In genomic region chr6:114684407-114684806, GRCm38 (mm10) we compare ENCODE assay signal across 21 mouse cellular contexts. TPM values are rescaled to one million over a fixed set of nuclear protein-coding genes. Genes with fewer than 3 reads are reported as not detected.
DNase-seq lines count a peak whose midpoint lies in the region; ATAC-seq and TF ChIP-seq lines count a peak whose summit lies in the region.
"Had no signal": no experiment of that assay in that cellular context is flagged by ENCODE, and none has a peak within 500 bp of the region (broad histone marks: within the 10 kb centered on the region; RNA-seq: fewer than 3 reads in every experiment).

No protein-coding gene starts in this region.

- H3K36me3 ChIP-seq in hindbrain, postnatal 0 days (ENCODE audit: insufficient read depth, low read length) = no peaks in the 10 kb centered on the region
- H3K36me3 ChIP-seq in hindbrain, embryonic 11.5 days (ENCODE audit: control insufficient read depth, insufficient read depth, low read length) = no peaks in the 10 kb centered on the region
- H3K36me3 ChIP-seq in intestine, embryonic 15.5 days = no peaks in the 10 kb centered on the region
- H3K36me3 ChIP-seq in intestine, postnatal 0 days (ENCODE audit: control insufficient read depth, insufficient read depth) = peaks cover 29% of the 10 kb centered on the region; the same call in 1 of the 2 replicates
- no peaks in the 10 kb centered on the region for H3K36me3 ChIP-seq in ES-Bruce4 (ENCODE audit: control insufficient read depth, insufficient read depth, low read length, poor library complexity, severe bottlenecking)
- H3K36me3 ChIP-seq in intestine, embryonic 16.5 days (ENCODE audit: control insufficient read depth, insufficient read depth, low read length) = no peaks in the 10 kb centered on the region

- no peaks in the 10 kb centered on the region for H3K9me3 ChIP-seq in hindbrain, postnatal 0 days (ENCODE audit: low read length)
- no peaks in the 10 kb centered on the region for H3K9me3 ChIP-seq in hindbrain, embryonic 11.5 days (ENCODE audit: control insufficient read depth, low read length)
- H3K9me3 ChIP-seq in intestine, embryonic 15.5 days = no peaks in the 10 kb centered on the region
- no peaks in the 10 kb centered on the region for H3K9me3 ChIP-seq in intestine, postnatal 0 days (ENCODE audit: control insufficient read depth)
- H3K9me3 ChIP-seq in ES-Bruce4 (replicated peaks; ENCODE audit: control insufficient read depth, insufficient read depth, low read length, poor library complexity, severe bottlenecking) = no peaks in the 10 kb centered on the region
- no peaks in the 10 kb centered on the region for H3K9me3 ChIP-seq in intestine, embryonic 16.5 days (ENCODE audit: control insufficient read depth, low read length)
- H3K9me3 ChIP-seq: G1E had no signal

- H3K9ac ChIP-seq in hindbrain, postnatal 0 days (replicated peaks; ENCODE audit: low read length) = no peak overlapping the region
- H3K9ac ChIP-seq in hindbrain, embryonic 11.5 days (ENCODE audit: low read depth, low read length) = no peak overlapping the region
- H3K9ac ChIP-seq in intestine, embryonic 15.5 days = no peak overlapping the region
- H3K9ac ChIP-seq in intestine, postnatal 0 days (ENCODE audit: low read depth, low read length) = no peak overlapping the region
- no peak overlapping the region for H3K9ac ChIP-seq in ES-Bruce4 (ENCODE audit: low read depth, poor library complexity, severe bottlenecking)
- no peak overlapping the region for H3K9ac ChIP-seq in intestine, embryonic 16.5 days (ENCODE audit: low read depth, low read length)

- no peaks in the 10 kb centered on the region for H3K4me1 ChIP-seq in hindbrain, postnatal 0 days (ENCODE audit: insufficient read depth, low read length)
- 0 out of 2 replicates have a peak, but pooled peaks cover 3% of the 10 kb centered on the region for H3K4me1 ChIP-seq in hindbrain, embryonic 11.5 days (replicated peaks; ENCODE audit: control insufficient read depth, insufficient read depth, low read length)
- H3K4me1 ChIP-seq in intestine, embryonic 15.5 days (replicated peaks) = no peaks in the 10 kb centered on the region
- H3K4me1 ChIP-seq in intestine, postnatal 0 days (replicated peaks; ENCODE audit: control insufficient read depth, insufficient read depth, low read length) = no peaks in the 10 kb centered on the region
- no peaks in the 10 kb centered on the region for H3K4me1 ChIP-seq in ES-Bruce4 (ENCODE audit: control insufficient read depth, insufficient read depth, low read length)
- no peaks in the 10 kb centered on the region for H3K4me1 ChIP-seq in intestine, embryonic 16.5 days (ENCODE audit: control insufficient read depth, insufficient read depth, low read length)

- WGBS in hindbrain, postnatal 0 days = 59% methylated on average over 3 of the region's 3 CpGs
- 43% methylated on average over 3 of the region's 3 CpGs for WGBS in hindbrain, embryonic 11.5 days
- 37% methylated on average over 3 of the region's 3 CpGs for WGBS in intestine, embryonic 15.5 days
- WGBS in intestine, postnatal 0 days = 48% methylated on average over 3 of the region's 3 CpGs
- 44% methylated on average over 3 of the region's 3 CpGs for WGBS in intestine, embryonic 16.5 days

- ATAC-seq in hindbrain, postnatal 0 days = no peak
- ATAC-seq in hindbrain, embryonic 11.5 days (ENCODE audit: low FRiP score) = no peak
- peak; percentile 31; the same call in 1 of the 2 replicates for ATAC-seq in intestine, embryonic 15.5 days
- no peak for ATAC-seq in intestine, postnatal 0 days
- ATAC-seq in intestine, embryonic 16.5 days = peak; percentile 38; the same call in 1 of the 2 replicates
- ATAC-seq: Patski had no signal

- TF ChIP-seq EP300 in ES-Bruce4 (IDR thresholded peaks at IDR 0.05; ENCODE audit: insufficient read depth, low read depth, low read length) = peak; percentile 93

- DNase-seq in hindbrain, postnatal 0 days (ENCODE audit: low spot score) = no peak
- DNase-seq in hindbrain, embryonic 11.5 days (ENCODE audit: low spot score) = no peak
- no peak for DNase-seq in heart, postnatal 25 days (ENCODE audit: low spot score)
- DNase-seq in adrenal gland, postnatal 25 days = no peak
- DNase-seq: adrenal gland, adult 2 months; adrenal gland, adult 8-10 months; adrenal gland, postnatal 10 days; adrenal gland, postnatal 14 days; adrenal gland, postnatal 36 days; B cell, adult 2 months; cerebellum, adult 11 months; cerebellum, adult 11-12 months; cerebellum, adult 18-20 months; cerebellum, adult 2 months had no signal

- TF ChIP-seq POLR2A in ES-Bruce4 (IDR thresholded peaks at IDR 0.05; ENCODE audit: insufficient read depth, low read length) = no peak

- no peak overlapping the region for H3K4me2 ChIP-seq in hindbrain, postnatal 0 days (ENCODE audit: low read depth, low read length)
- no peak overlapping the region for H3K4me2 ChIP-seq in hindbrain, embryonic 11.5 days (replicated peaks; ENCODE audit: low read depth, low read length)
- no peak overlapping the region for H3K4me2 ChIP-seq in intestine, embryonic 15.5 days (replicated peaks)
- H3K4me2 ChIP-seq in intestine, postnatal 0 days (replicated peaks; ENCODE audit: low read depth) = no peak overlapping the region
- no peak overlapping the region for H3K4me2 ChIP-seq in intestine, embryonic 16.5 days (ENCODE audit: low read depth, low read length)

- no peak for TF ChIP-seq CTCF in hindbrain, postnatal 0 days (IDR thresholded peaks at IDR 0.05; ENCODE audit: low read depth)
- no peak for TF ChIP-seq CTCF in intestine, postnatal 0 days (IDR thresholded peaks at IDR 0.05; ENCODE audit: low read depth)
- no peak for TF ChIP-seq CTCF in ES-Bruce4 (IDR thresholded peaks at IDR 0.05; ENCODE audit: low read depth, low read length)

- no peaks in the 10 kb centered on the region for H3K27me3 ChIP-seq in hindbrain, postnatal 0 days (ENCODE audit: insufficient read depth, low read length)
- H3K27me3 ChIP-seq in hindbrain, embryonic 11.5 days (ENCODE audit: control insufficient read depth, insufficient read depth, low read length) = no peaks in the 10 kb centered on the region
- no peaks in the 10 kb centered on the region for H3K27me3 ChIP-seq in intestine, embryonic 15.5 days (replicated peaks)
- H3K27me3 ChIP-seq in intestine, postnatal 0 days (replicated peaks; ENCODE audit: control insufficient read depth, insufficient read depth, low read length) = no peaks in the 10 kb centered on the region
- no peaks in the 10 kb centered on the region for H3K27me3 ChIP-seq in ES-Bruce4 (ENCODE audit: control insufficient read depth, insufficient read depth, low read length, poor library complexity, severe bottlenecking)
- H3K27me3 ChIP-seq in intestine, embryonic 16.5 days (replicated peaks; ENCODE audit: control insufficient read depth, insufficient read depth, low read length) = no peaks in the 10 kb centered on the region
- H3K27me3 ChIP-seq: CH12.LX, Patski had no signal

- H3K27ac ChIP-seq in hindbrain, postnatal 0 days = peak overlapping the region; percentile 26; the same call in 1 of the 2 replicates
- no peak overlapping the region for H3K27ac ChIP-seq in hindbrain, embryonic 11.5 days (ENCODE audit: low read depth, low read length)
- H3K27ac ChIP-seq in intestine, embryonic 15.5 days = no peak overlapping the region
- H3K27ac ChIP-seq in intestine, postnatal 0 days (ENCODE audit: low read depth, low read length) = no peak overlapping the region
- H3K27ac ChIP-seq in ES-Bruce4 (ENCODE audit: insufficient read depth, low read length) = no peak overlapping the region
- H3K27ac ChIP-seq in intestine, embryonic 16.5 days (ENCODE audit: low read length) = no peak overlapping the region

- intact Hi-C loops in heart, postnatal 25 days (cut with DNase I) = no loop called here

- no peak overlapping the region for H3K4me3 ChIP-seq in hindbrain, postnatal 0 days (ENCODE audit: low read length)
- H3K4me3 ChIP-seq in hindbrain, embryonic 11.5 days (ENCODE audit: low read depth, low read length) = no peak overlapping the region
- no peak overlapping the region for H3K4me3 ChIP-seq in intestine, embryonic 15.5 days (replicated peaks)
- no peak overlapping the region for H3K4me3 ChIP-seq in intestine, postnatal 0 days (ENCODE audit: low read depth, low read length)
- H3K4me3 ChIP-seq in ES-Bruce4 (ENCODE audit: low read depth, low read length) = no peak overlapping the region
- no peak overlapping the region for H3K4me3 ChIP-seq in intestine, embryonic 16.5 days (ENCODE audit: low read length)

RNA-seq across cellular contexts. Expression of gene Atg7, which starts 41.5 kb away (rescaled TPM):
- 15.0 and 17.5 TPM in 2 replicates for total RNA-seq in hindbrain, postnatal 0 days (2014; rRNA removed)
- 15.9 and 16.6 TPM in 2 replicates for polyA plus RNA-seq in hindbrain, postnatal 0 days (2015; fragmentation: Nextera tagmentation; extraction: Ambion mirVana)
- polyA plus RNA-seq in hindbrain, embryonic 11.5 days (2014; fragmentation: Nextera tagmentation; extraction: Ambion mirVana) = 13.5 and 15.3 TPM in 2 replicates
- polyA plus RNA-seq in intestine, embryonic 15.5 days (2015; fragmentation: Nextera tagmentation; extraction: Ambion mirVana) = 20.1 and 23.4 TPM in 2 replicates
- polyA plus RNA-seq in intestine, postnatal 0 days (2015; fragmentation: Nextera tagmentation; extraction: Ambion mirVana) = 12.4 TPM in 2 replicates
- 18.0 and 21.2 TPM in 2 replicates for polyA plus RNA-seq in ES-Bruce4 (2011; ENCODE audit: insufficient read depth, insufficient read length, low read depth, missing spikeins)
- 21.5 and 25.5 TPM in 2 replicates for polyA plus RNA-seq in intestine, embryonic 16.5 days (2015; fragmentation: Nextera tagmentation; extraction: Ambion mirVana)
- total RNA-seq in heart, postnatal 25 days (2021) = 10 to 100 TPM in 1 of 2 experiments, 1 to 10 TPM in 1; 9.5 to 10.8 TPM
- total RNA-seq in adrenal gland, postnatal 25 days (2021) = 27.6 and 41.2 TPM in 2 replicates

Comparison
In these comparisons a context has a peak if more than half of its experiments do, and no peak if none do; other contexts are left out.
1. ATAC-seq: peak in intestine, embryonic 15.5 days (single experiment) and intestine, embryonic 16.5 days (single experiment); none in hindbrain, postnatal 0 days (single experiment), hindbrain, embryonic 11.5 days (single experiment) and intestine, postnatal 0 days (single experiment).